Comparison of ENCODE assay signal across 36 mouse cellular contexts in genomic region chr16:18191006-18191405, GRCm38 (mm10). TPM values are rescaled to one million over a fixed set of nuclear protein-coding genes. Genes with fewer than 3 reads are reported as not detected.
"Had no signal": no experiment of that assay in that cellular context is flagged by ENCODE, and none has a peak within 500 bp of the region (broad histone marks: within the 10 kb centered on the region; RNA-seq: fewer than 3 reads in every experiment).

No protein-coding gene starts in this region.

- H3K4me3 ChIP-seq: heart, embryonic 10.5 days; heart, embryonic 12.5 days; hindbrain, embryonic 10.5 days; hindbrain, embryonic 12.5 days; intestine, embryonic 15.5 days; layer of hippocampus, adult 2 months; left cerebral cortex, adult 2 months; limb, embryonic 10.5 days; limb, embryonic 12.5 days had no signal

- DNase-seq: gastrocnemius, postnatal 14 days; gastrocnemius, postnatal 36 days; heart, adult 18-20 months; heart, postnatal 10 days; heart, postnatal 4 days; kidney, adult 18-20 months; kidney, adult 8-10 months; kidney, postnatal 10 days; kidney, postnatal 25 days; kidney, postnatal 4 days; liver had no signal

RNA-seq across cellular contexts. Expression of gene Ccdc188, which starts 26.7 kb away (rescaled TPM):
- total RNA-seq: gastrocnemius, adult 18-20 months; gastrocnemius, adult 8-10 months; gastrocnemius, postnatal 14 days; gastrocnemius, postnatal 36 days; granulocyte monocyte progenitor cell, adult 5-6 weeks; heart, adult 18-20 months; heart, adult 8-10 months; heart, postnatal 10 days; heart, postnatal 25 days; heart, postnatal 4 days; layer of hippocampus, adult 2 months; layer of hippocampus, postnatal 10 days; layer of hippocampus, postnatal 25 days; left cerebral cortex, adult 2 months; left cerebral cortex, postnatal 14 days had no signal
- polyA plus RNA-seq: heart, embryonic 10.5 days; heart, embryonic 16.5 days; hindbrain, embryonic 12.5 days; hindbrain, embryonic 14.5 days; hindbrain, embryonic 16.5 days; inflammation-experienced regulatory T-cells, adult 6 months; intestine, embryonic 15.5 days; intestine, postnatal 0 days; kidney, embryonic 14.5 days; kidney, embryonic 16.5 days; limb, embryonic 10.5 days; limb, embryonic 12.5 days; limb, embryonic 14.5 days had no signal
